Mouse (Mus musculus) midbrain, embryonic 14.5 days (tissue): ENCODE measurements at regions not wholly inside any gene's neighbourhood (a gene's known extent, or its start where the extent isn't known, plus 50 kb on each side); places are given as distances from the start of the nearest gene placed in this dataset. TPM values are rescaled to one million over a fixed set of nuclear protein-coding genes. Genes with fewer than 3 reads are reported as not detected.

ENCODE experiments used
- ATAC-seq: fragments of 200-750 bp; cut with Nextera tagmentation; 2 replicates; pipeline ENCODE4 v1.8.0; 2017; ENCODE audit warnings: moderate number of reproducible peaks, moderate library complexity; ENCODE audit not compliant: low FRiP score, low TSS enrichment
- DNase-seq: peaks from one replicate; pipeline ENCODE4 v3.0.0-alpha.2; 2015
- H3K27ac ChIP-seq: fragments of 300-500 bp; sonication (generic); replicated peaks from 2 replicates; pipeline ENCODE4 v1.5.1; 2014; ENCODE audit warnings: mild to moderate bottlenecking, low read depth, low read length, moderate library complexity
- H3K27me3 ChIP-seq: fragments of 300-500 bp; sonication (generic); 2 replicates; pipeline ENCODE4 v1.6.1; 2014; ENCODE audit warnings: low read length, control low read depth, mixed read lengths; ENCODE audit not compliant: control insufficient read depth, insufficient read depth
- H3K36me3 ChIP-seq: fragments of 300-500 bp; sonication (generic); 2 replicates; pipeline ENCODE4 v1.6.1; 2014; ENCODE audit warnings: low read length, control low read depth; ENCODE audit not compliant: control insufficient read depth, insufficient read depth
- H3K4me1 ChIP-seq: fragments of 300-500 bp; sonication (generic); 2 replicates; pipeline ENCODE4 v1.6.1; 2014; ENCODE audit warnings: mild to moderate bottlenecking, antibody characterized with exemption, low read length, control low read depth; ENCODE audit not compliant: control insufficient read depth, insufficient read depth
- H3K4me2 ChIP-seq: fragments of 300-500 bp; sonication (generic); 2 replicates; pipeline ENCODE4 v1.6.1; 2014; ENCODE audit warnings: mild to moderate bottlenecking, low read length, moderate library complexity
- H3K4me3 ChIP-seq: fragments of 300-500 bp; sonication (generic); replicated peaks from 2 replicates; pipeline ENCODE4 v1.5.1; 2014; ENCODE audit warnings: low read depth, low read length
- H3K9ac ChIP-seq: fragments of 300-500 bp; sonication (generic); replicated peaks from 2 replicates; pipeline ENCODE4 v1.6.1; 2014; ENCODE audit warnings: mild to moderate bottlenecking, low read length, moderate library complexity
- H3K9me3 ChIP-seq: fragments of 300-500 bp; sonication (generic); 2 replicates; pipeline ENCODE4 v1.6.1; 2016; ENCODE audit warnings: low read length, control low read depth, mixed read lengths; ENCODE audit not compliant: control insufficient read depth
- WGBS: fragments of 180-500 bp; shearing (Covaris S2); extraction: QIAGEN DNeasy Blood & Tissue Kit; methylation state at CpG from one replicate; pipeline ENCODE4 v1.1.7; 2014; 5-methylcytosine and 5-hydroxymethylcytosine counted together
- microRNA-seq: library from miRNA; unstranded; fragments of <30 nt; microRNA quantifications from one replicate; pipeline ENCODE4, GENCODE M21; 2016

DNA sequence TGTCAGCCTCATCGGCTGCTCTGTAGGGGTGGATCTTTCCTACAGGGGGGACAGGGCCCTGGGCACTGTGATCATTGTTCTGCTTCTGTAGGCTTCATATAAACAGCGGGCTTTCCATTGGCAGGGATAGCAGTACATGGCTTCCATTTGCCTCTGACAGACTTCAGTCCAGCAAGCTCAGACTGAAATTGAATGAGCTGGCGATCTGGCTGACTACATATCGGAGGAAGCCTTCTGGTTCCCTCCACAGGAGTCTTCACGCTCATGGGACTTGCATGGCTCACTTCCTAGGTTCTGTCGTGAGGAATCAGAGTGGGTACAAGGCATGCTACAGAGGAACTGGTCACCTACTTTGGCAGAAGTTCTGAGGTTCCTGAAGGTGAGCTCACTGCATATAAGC lies 155.7 kb upstream of the BB014433 start:
- no peaks in the 10 kb centered on the region for H3K9me3 ChIP-seq
- H3K4me3 ChIP-seq, result no peak overlapping the region
- H3K4me1 ChIP-seq, result no peaks in the 10 kb centered on the region
- H3K9ac ChIP-seq, result no peak overlapping the region
- H3K27ac ChIP-seq, result no peak overlapping the region
- H3K4me2 ChIP-seq, result no peak overlapping the region
- no peak for ATAC-seq
- WGBS, result 92% methylated on average over 6 of the region's 6 CpGs
- DNase-seq, result no peak
- no peaks in the 10 kb centered on the region for H3K27me3 ChIP-seq
- no peaks in the 10 kb centered on the region for H3K36me3 ChIP-seq

DNA sequence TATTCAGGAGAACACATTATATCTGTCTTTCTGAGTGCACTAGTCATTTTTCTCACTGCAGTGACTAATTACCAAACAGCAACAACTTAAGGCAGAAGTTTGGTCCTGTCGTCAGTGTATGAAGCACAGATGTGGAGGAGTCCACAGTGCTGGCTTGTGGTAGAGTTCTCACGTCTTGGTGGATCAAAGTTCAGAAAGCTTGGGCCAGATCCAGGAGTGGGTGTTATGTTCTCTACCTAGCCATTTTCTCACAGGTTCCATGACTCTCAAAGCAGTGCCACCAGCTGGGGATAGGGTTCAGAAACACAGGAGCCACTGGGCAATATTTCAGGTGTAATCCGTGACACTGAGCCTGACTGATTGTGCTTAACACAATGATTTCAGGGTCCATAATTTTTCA lies 144.8 kb upstream of the BB014433 start:
- H3K27me3 ChIP-seq, result no peaks in the 10 kb centered on the region
- no peaks in the 10 kb centered on the region for H3K9me3 ChIP-seq
- H3K4me3 ChIP-seq, result no peak overlapping the region
- H3K4me2 ChIP-seq, result no peak overlapping the region
- H3K36me3 ChIP-seq, result no peaks in the 10 kb centered on the region
- no peak for ATAC-seq
- 81% methylated on average over 3 of the region's 3 CpGs for WGBS
- 0 out of 2 replicates have a peak, but pooled peaks cover 4% of the 10 kb centered on the region for H3K4me1 ChIP-seq
- DNase-seq, result no peak
- no peak overlapping the region for H3K27ac ChIP-seq
- H3K9ac ChIP-seq, result no peak overlapping the region

DNA sequence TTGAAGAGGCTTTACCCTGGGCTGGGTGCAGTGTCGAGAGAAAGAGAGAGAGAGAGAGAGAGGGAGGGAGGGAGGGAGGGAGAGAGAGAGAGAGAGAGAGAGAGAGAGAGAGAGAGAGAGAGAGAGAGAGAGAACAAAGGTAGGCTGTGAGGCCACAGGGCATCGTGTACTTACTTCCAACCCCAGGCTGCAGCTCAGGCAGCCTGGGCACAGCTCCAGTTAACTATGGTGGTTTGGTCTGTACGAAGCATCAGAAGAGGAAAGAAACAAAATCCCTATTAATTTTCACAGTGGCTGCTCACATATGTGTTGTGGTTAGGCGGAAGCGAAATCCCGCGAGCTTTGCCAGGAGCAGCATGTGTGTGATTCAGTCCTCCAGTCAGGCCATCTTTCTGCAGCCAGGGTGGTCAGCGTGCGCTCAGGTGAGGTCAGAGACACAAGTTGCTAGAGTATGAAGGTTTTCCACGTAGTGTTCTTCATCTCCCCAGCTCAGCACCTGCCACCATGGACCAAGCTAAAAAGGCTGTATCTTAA lies 143.3 kb upstream of the BB014433 start:
- Histone ChIP-seq H3K4me1 (0 out of 2 replicates have a peak, but pooled peaks cover 4% of the 10 kb centered on the region), H3K27me3 (no peaks in the 10 kb centered on the region), H3K36me3 (no peaks in the 10 kb centered on the region), H3K9me3 (no peaks in the 10 kb centered on the region), H3K9ac (no peak overlapping the region), H3K27ac (0 out of 2 replicates have a peak overlapping the region, but pooled peaks have one; percentile 13), H3K4me3 (no peak overlapping the region), H3K4me2 (no peak overlapping the region; the same call in 1 of the 2 replicates)
- WGBS, result 32% methylated on average over 10 of the region's 10 CpGs
- DNase-seq (peak; percentile 25), ATAC-seq (no peak)

Small RNA genes lying in the stretch of these regions (microRNA-seq; reads per million reads assigned to microRNA genes)
- gene Gm25255, result not detected
- not detected for gene Gm25871
